Mouse (Mus musculus) MN1 (cell line): ENCODE measurements at regions not wholly inside any gene's neighbourhood (a gene's known extent, or its start where the extent isn't known, plus 50 kb on each side); places are given as distances from the start of the nearest gene placed in this dataset.
A peak's percentile ranks its signal among the peaks of the same experiment; 100 is the strongest.

ENCODE experiments used
- DNase-seq: peaks from one replicate; pipeline ENCODE4 v3.0.0-alpha.2; 2016; ENCODE audit warnings: low spot score

- no peak for DNase-seq
These were observed 281.9 kb upstream of the Zfp64 start for GRCm38 (mm10) chr2:169237321-169237720.

GRCm38 (mm10) chr2:169234368-169235070, 279.1 kb upstream of the Zfp64 start:
- no peak for DNase-seq

GRCm38 (mm10) chr2:169233151-169234123, 278.1 kb upstream of the Zfp64 start:
- DNase-seq, result no peak

GRCm38 (mm10) chr2:169222264-169222663, 266.9 kb upstream of the Zfp64 start:
- DNase-seq, result no peak

- no peak for DNase-seq
These were observed 265.8 kb upstream of the Zfp64 start for GRCm38 (mm10) chr2:169221141-169221540.

GRCm38 (mm10) chr2:169215546-169216043, 260.2 kb upstream of the Zfp64 start:
- no peak for DNase-seq

GRCm38 (mm10) chr2:169214396-169214795, 259.0 kb upstream of the Zfp64 start:
- no peak for DNase-seq

GRCm38 (mm10) chr2:169213314-169213713, 257.9 kb upstream of the Zfp64 start:
- peak; percentile 7 for DNase-seq

- no peak for DNase-seq
These were observed 257.4 kb upstream of the Zfp64 start for GRCm38 (mm10) chr2:169212676-169213257.

GRCm38 (mm10) chr2:169204254-169204752, 248.9 kb upstream of the Zfp64 start:
- DNase-seq, result no peak

- no peak for DNase-seq
These were observed 236.6 kb upstream of the Zfp64 start for GRCm38 (mm10) chr2:169191974-169192373.

GRCm38 (mm10) chr2:169191465-169191864, 236.1 kb upstream of the Zfp64 start:
- DNase-seq, result no peak

- DNase-seq, result no peak
These were observed 222.2 kb upstream of the Zfp64 start for GRCm38 (mm10) chr2:169177565-169177964.

- DNase-seq, result no peak
These were observed 213.4 kb upstream of the Zfp64 start for GRCm38 (mm10) chr2:169168795-169169194.

- no peak for DNase-seq
These were observed 213.0 kb upstream of the Zfp64 start for GRCm38 (mm10) chr2:169168376-169168775.

- DNase-seq, result no peak
These were observed 206.3 kb upstream of the Zfp64 start for GRCm38 (mm10) chr2:169161651-169162050.

GRCm38 (mm10) chr2:169158760-169159159, 203.4 kb upstream of the Zfp64 start:
- no peak for DNase-seq

GRCm38 (mm10) chr2:169158005-169158673, 202.8 kb upstream of the Zfp64 start:
- DNase-seq, result no peak

- DNase-seq, result no peak
These were observed 201.5 kb upstream of the Zfp64 start for GRCm38 (mm10) chr2:169156908-169157307.

GRCm38 (mm10) chr2:169154881-169155280, 199.5 kb upstream of the Zfp64 start:
- DNase-seq, result no peak

- no peak for DNase-seq
These were observed 192.3 kb upstream of the Zfp64 start for GRCm38 (mm10) chr2:169147655-169148054.

- DNase-seq, result no peak
These were observed 186.8 kb upstream of the Zfp64 start for GRCm38 (mm10) chr2:169142224-169142623.
